In the genomic region with DNA sequence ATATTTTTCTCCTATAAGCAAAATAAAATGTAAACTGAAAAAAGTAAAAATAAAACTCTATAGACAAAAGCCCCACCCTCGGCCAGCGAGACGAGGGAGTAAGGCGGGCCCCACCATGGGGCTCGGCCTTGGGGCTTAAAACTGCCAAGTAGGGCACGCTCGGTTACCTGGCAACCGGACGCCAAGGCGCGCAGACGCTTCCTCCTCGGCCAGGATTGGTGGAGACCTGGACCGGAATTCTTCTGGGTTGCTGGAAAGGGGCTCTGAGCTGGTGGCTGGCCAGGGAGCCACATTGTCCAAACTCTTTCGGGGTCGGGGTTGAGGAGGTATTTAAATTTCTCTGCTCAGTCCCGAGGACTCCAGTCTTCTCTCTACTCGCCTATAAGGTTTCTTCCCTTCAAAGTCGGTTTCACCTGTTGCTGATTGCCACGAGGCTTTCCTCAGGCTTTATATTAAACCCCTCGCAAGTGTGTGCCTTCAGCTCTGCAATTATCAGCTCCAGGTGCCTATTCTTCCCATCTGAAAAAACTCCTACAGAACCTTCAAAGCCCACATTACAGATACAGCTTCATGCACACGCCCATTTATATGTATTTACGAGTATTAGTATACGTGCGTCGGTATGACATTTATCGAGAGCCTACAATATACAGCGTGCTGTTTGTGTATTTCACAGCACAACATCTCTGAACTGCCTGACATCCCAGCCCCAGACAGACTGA, we compare ENCODE assay signal across 8 mouse cellular contexts. TPM values are rescaled to one million over a fixed set of nuclear protein-coding genes. Genes with fewer than 3 reads are reported as not detected.
DNase-seq lines count a peak whose midpoint lies in the region; ATAC-seq lines count a peak whose summit lies in the region.

A gene (minus strand): TSS at position 137 of the 722 bp plus-strand sequence.

- DNase-seq in ovary, adult 18-20 months (ENCODE audit: low spot score) = peak; percentile 4
- DNase-seq in ovary, postnatal 10 days (ENCODE audit: low spot score) = no peak
- peak; percentile 80 for DNase-seq in limb, embryonic 10.5 days (ENCODE audit: low spot score)
- DNase-seq in thymus, postnatal 14 days = peak; percentile 79
- DNase-seq in left cerebral cortex, postnatal 14 days (ENCODE audit: low spot score in 2 of 2) = no peak

- WGBS in heart, embryonic 15.5 days = 8% methylated on average over 28 of the region's 28 CpGs
- WGBS in limb, embryonic 10.5 days = 7% methylated on average over 28 of the region's 28 CpGs
- WGBS in midbrain, embryonic 12.5 days = 5% methylated on average over 28 of the region's 28 CpGs

- H3K36me3 ChIP-seq in heart, embryonic 15.5 days = no peaks in the 10 kb centered on the region
- no peaks in the 10 kb centered on the region for H3K36me3 ChIP-seq in limb, embryonic 10.5 days
- no peaks in the 10 kb centered on the region for H3K36me3 ChIP-seq in midbrain, embryonic 12.5 days

- H3K4me3 ChIP-seq in heart, embryonic 15.5 days = peak within 1 kb of the TSS; percentile 33
- peak within 1 kb of the TSS; percentile 46 for H3K4me3 ChIP-seq in limb, embryonic 10.5 days
- H3K4me3 ChIP-seq in midbrain, embryonic 12.5 days = peak within 1 kb of the TSS; percentile 21

- intact Hi-C loops in left cerebral cortex, postnatal 14 days (cut with DNase I) = no loop called here

- H3K9me3 ChIP-seq in heart, embryonic 15.5 days (replicated peaks) = no peaks in the 10 kb centered on the region
- H3K9me3 ChIP-seq in limb, embryonic 10.5 days (replicated peaks) = no peaks in the 10 kb centered on the region
- no peaks in the 10 kb centered on the region for H3K9me3 ChIP-seq in midbrain, embryonic 12.5 days

- peak within 1 kb of the TSS; percentile 60 for H3K4me2 ChIP-seq in heart, embryonic 15.5 days
- H3K4me2 ChIP-seq in midbrain, embryonic 12.5 days (replicated peaks) = peak within 1 kb of the TSS; percentile 46

- no peaks in the 10 kb centered on the region for H3K27me3 ChIP-seq in heart, embryonic 15.5 days
- H3K27me3 ChIP-seq in limb, embryonic 10.5 days (ENCODE audit: low read depth, poor library complexity, severe bottlenecking) = peaks cover 7% of the 10 kb centered on the region; the same call in 1 of the 2 replicates
- H3K27me3 ChIP-seq in midbrain, embryonic 12.5 days = peaks cover 9% of the 10 kb centered on the region

- ATAC-seq in heart, embryonic 15.5 days (replicated peaks; ENCODE audit: insufficient number of reproducible peaks, insufficient read depth, low FRiP score, low read depth) = no peak; the same call in 1 of the 2 replicates
- ATAC-seq in midbrain, embryonic 12.5 days (ENCODE audit: low FRiP score, low read depth) = peak; percentile 85
- no peak for ATAC-seq in inflammation-experienced regulatory T-cells, adult 6 months

- no peak within 1 kb of the TSS for H3K9ac ChIP-seq in heart, embryonic 15.5 days
- no peak within 1 kb of the TSS for H3K9ac ChIP-seq in midbrain, embryonic 12.5 days (replicated peaks)

- H3K4me1 ChIP-seq in heart, embryonic 15.5 days (replicated peaks) = peaks cover 17% of the 10 kb centered on the region
- peaks cover 40% of the 10 kb centered on the region for H3K4me1 ChIP-seq in limb, embryonic 10.5 days
- peaks cover 35% of the 10 kb centered on the region for H3K4me1 ChIP-seq in midbrain, embryonic 12.5 days

- no peak within 1 kb of the TSS for H3K27ac ChIP-seq in heart, embryonic 15.5 days
- peak within 1 kb of the TSS; percentile 73 for H3K27ac ChIP-seq in limb, embryonic 10.5 days
- peak within 1 kb of the TSS; percentile 1; the same call in 1 of the 2 replicates for H3K27ac ChIP-seq in midbrain, embryonic 12.5 days (replicated peaks)

RNA-seq across cellular contexts. Expression of the gene that starts here (rescaled TPM):
- polyA plus RNA-seq in heart, embryonic 15.5 days (2015; fragmentation: Nextera tagmentation; extraction: Ambion mirVana) = 0.23 and 0.63 TPM in 2 replicates
- 0.53 and 1.1 TPM in 2 replicates for polyA plus RNA-seq in limb, embryonic 10.5 days (2016; fragmentation: Nextera tagmentation; extraction: Ambion mirVana)
- polyA plus RNA-seq in midbrain, embryonic 12.5 days (2016; fragmentation: Nextera tagmentation; extraction: Ambion mirVana) = 2.2 and 2.4 TPM in 2 replicates
- total RNA-seq in left cerebral cortex, postnatal 14 days (2021) = under 1 TPM; 0.26 to 0.30 TPM
- under 1 TPM in 1 of 3 experiments, not detected in 2; 0.12 TPM for polyA plus RNA-seq in inflammation-experienced regulatory T-cells, adult 6 months (2017; shearing (Covaris generic))

Comparison
In these comparisons a context has a peak if more than half of its experiments do, and no peak if none do; other contexts are left out.
1. DNase-seq: peak in ovary, adult 18-20 months (single experiment), limb, embryonic 10.5 days (single experiment) and thymus, postnatal 14 days (single experiment); none in ovary, postnatal 10 days (single experiment) and left cerebral cortex, postnatal 14 days (0 of 2).
2. Peak in every context shown above with its lines, with median percentiles within 50 percentile points of each other: H3K4me3 ChIP-seq.